Mouse (Mus musculus) spleen, adult 2 months (tissue): ENCODE data around the gene Ttc27.

ENCODE experiments used
- CTCF ChIP-seq: fragments of 200-500 bp; IDR thresholded peaks from 2 replicates; pipeline ENCODE4 v1.5.1; 2011; ENCODE audit warnings: mild to moderate bottlenecking, inconsistent platforms; ENCODE audit not compliant: insufficient read depth, insufficient read length, insufficient replicate concordance; ENCODE audit errors: extremely low read depth
- POLR2A ChIP-seq: fragments of 200-500 bp; IDR thresholded peaks from 2 replicates; pipeline ENCODE4 v1.6.1; 2011; ENCODE audit warnings: low read depth, low read length, inconsistent platforms

GRCm38 (mm10) chr17:74879768-74880167 is 162.2 kb downstream of the Ttc27 start:
- no peak for TF ChIP-seq CTCF
- no peak for TF ChIP-seq POLR2A
